Mouse (Mus musculus): ENCODE data around the gene Fkbp5. TPM values are rescaled to one million over a fixed set of nuclear protein-coding genes. Genes with fewer than 3 reads are reported as not detected.

The Fkbp5 gene
- polyA plus RNA-seq, 1 experiment from 2014 or later = 33.8 TPM

GRCm38 (mm10) chr17:28513844-28514243 lies 3.5 kb downstream of the Fkbp5 start:
- no peaks in the 10 kb centered on the region for H3K36me3 ChIP-seq
- no peak overlapping the region for H3K4me2 ChIP-seq (replicated peaks)
- 65% methylated on average over 7 of the region's 7 CpGs for WGBS
- ATAC-seq (ENCODE audit: insufficient number of reproducible peaks, insufficient read depth, low FRiP score, low TSS enrichment) = no peak
- no peak overlapping the region for H3K27ac ChIP-seq
- no peak overlapping the region for H3K9ac ChIP-seq
- peaks cover 38% of the 10 kb centered on the region for H3K4me1 ChIP-seq
- H3K4me3 ChIP-seq = no peak overlapping the region
- H3K9me3 ChIP-seq = no peaks in the 10 kb centered on the region
- H3K27me3 ChIP-seq = 0 out of 2 replicates have a peak, but pooled peaks cover 4% of the 10 kb centered on the region

- H3K4me1 ChIP-seq = peaks cover 33% of the 10 kb centered on the region
- H3K27me3 ChIP-seq = no peaks in the 10 kb centered on the region
Observed at GRCm38 (mm10) chr17:28513337-28513736, 4.0 kb downstream of the Fkbp5 start.

GRCm38 (mm10) chr17:28512696-28513095 lies 4.6 kb downstream of the Fkbp5 start:
- peak overlapping the region; percentile 24; the same call in 1 of the 2 replicates for H3K27ac ChIP-seq
- H3K4me2 ChIP-seq (replicated peaks) = no peak overlapping the region
- H3K27me3 ChIP-seq = no peaks in the 10 kb centered on the region
- WGBS = 38% methylated on average over 6 of the region's 6 CpGs
- no peak for ATAC-seq (ENCODE audit: insufficient number of reproducible peaks, insufficient read depth, low FRiP score, low TSS enrichment)
- H3K4me3 ChIP-seq = no peak overlapping the region
- no peaks in the 10 kb centered on the region for H3K9me3 ChIP-seq
- no peak overlapping the region for H3K9ac ChIP-seq
- H3K36me3 ChIP-seq = no peaks in the 10 kb centered on the region
- peaks cover 33% of the 10 kb centered on the region for H3K4me1 ChIP-seq

More at GRCm38 (mm10) chr17:28513337-28513736, 4.0 kb downstream of the Fkbp5 start:
- Histone ChIP-seq H3K4me3 (no peak overlapping the region), H3K9me3 (no peaks in the 10 kb centered on the region), H3K36me3 (no peaks in the 10 kb centered on the region), H3K9ac (no peak overlapping the region), H3K27ac (no peak overlapping the region), H3K4me2 (replicated peaks) (no peak overlapping the region)
- ATAC-seq (ENCODE audit: insufficient number of reproducible peaks, insufficient read depth, low FRiP score, low TSS enrichment) = no peak
- 76% methylated on average over 1 of the region's 1 CpGs for WGBS

- no peaks in the 10 kb centered on the region for H3K9me3 ChIP-seq
- no peak overlapping the region for H3K4me3 ChIP-seq
- peaks cover 33% of the 10 kb centered on the region for H3K4me1 ChIP-seq
- H3K27me3 ChIP-seq = no peaks in the 10 kb centered on the region
- H3K27ac ChIP-seq = no peak overlapping the region
- no peak for ATAC-seq (ENCODE audit: insufficient number of reproducible peaks, insufficient read depth, low FRiP score, low TSS enrichment)
- H3K4me2 ChIP-seq (replicated peaks) = no peak overlapping the region; the same call in 1 of the 2 replicates
- 25% methylated on average over 9 of the region's 9 CpGs for WGBS
- no peaks in the 10 kb centered on the region for H3K36me3 ChIP-seq
- H3K9ac ChIP-seq = no peak overlapping the region
Observed at GRCm38 (mm10) chr17:28511616-28512541, 5.4 kb downstream of the Fkbp5 start.

GRCm38 (mm10) chr17:28510445-28511342 lies 6.6 kb downstream of the Fkbp5 start:
- Histone ChIP-seq H3K9me3 (no peaks in the 10 kb centered on the region), H3K36me3 (no peaks in the 10 kb centered on the region), H3K27ac (peak overlapping the region; percentile 43), H3K9ac (peak overlapping the region; percentile 39; the same call in 1 of the 2 replicates), H3K4me1 (peaks cover 31% of the 10 kb centered on the region), H3K4me2 (replicated peaks) (peak overlapping the region; percentile 50), H3K27me3 (no peaks in the 10 kb centered on the region), H3K4me3 (peak overlapping the region; percentile 15)
- ATAC-seq (ENCODE audit: insufficient number of reproducible peaks, insufficient read depth, low FRiP score, low TSS enrichment) = no peak
- 4% methylated on average over 28 of the region's 28 CpGs for WGBS

- Histone ChIP-seq H3K4me3 (no peak overlapping the region), H3K36me3 (no peaks in the 10 kb centered on the region), H3K27me3 (no peaks in the 10 kb centered on the region), H3K27ac (peak overlapping the region; percentile 17; the same call in 1 of the 2 replicates), H3K9ac (no peak overlapping the region), H3K9me3 (no peaks in the 10 kb centered on the region), H3K4me2 (replicated peaks) (no peak overlapping the region), H3K4me1 (peaks cover 27% of the 10 kb centered on the region)
- ATAC-seq (ENCODE audit: insufficient number of reproducible peaks, insufficient read depth, low FRiP score, low TSS enrichment) = no peak
- 33% methylated on average over 5 of the region's 5 CpGs for WGBS
Observed at GRCm38 (mm10) chr17:28507496-28507895, 9.8 kb downstream of the Fkbp5 start.

GRCm38 (mm10) chr17:28506895-28507294 lies 10.4 kb downstream of the Fkbp5 start:
- no peaks in the 10 kb centered on the region for H3K36me3 ChIP-seq
- H3K4me2 ChIP-seq (replicated peaks) = no peak overlapping the region
- H3K4me1 ChIP-seq = peaks cover 25% of the 10 kb centered on the region
- no peak overlapping the region for H3K9ac ChIP-seq
- no peak overlapping the region for H3K4me3 ChIP-seq
- no peak overlapping the region for H3K27ac ChIP-seq
- ATAC-seq (ENCODE audit: insufficient number of reproducible peaks, insufficient read depth, low FRiP score, low TSS enrichment) = no peak
- no peaks in the 10 kb centered on the region for H3K9me3 ChIP-seq
- H3K27me3 ChIP-seq = no peaks in the 10 kb centered on the region
- WGBS = 12% methylated on average over 5 of the region's 5 CpGs

- Histone ChIP-seq H3K36me3 (no peaks in the 10 kb centered on the region), H3K4me3 (no peak overlapping the region), H3K4me2 (replicated peaks) (no peak overlapping the region), H3K27ac (no peak overlapping the region), H3K9ac (no peak overlapping the region), H3K9me3 (no peaks in the 10 kb centered on the region), H3K27me3 (no peaks in the 10 kb centered on the region), H3K4me1 (peaks cover 13% of the 10 kb centered on the region)
- WGBS = 88% methylated on average over 4 of the region's 4 CpGs
- no peak for ATAC-seq (ENCODE audit: insufficient number of reproducible peaks, insufficient read depth, low FRiP score, low TSS enrichment)
Observed at GRCm38 (mm10) chr17:28505591-28505990, 11.7 kb downstream of the Fkbp5 start.

GRCm38 (mm10) chr17:28504182-28504581 lies 13.1 kb downstream of the Fkbp5 start:
- Histone ChIP-seq H3K9ac (no peak overlapping the region), H3K36me3 (no peaks in the 10 kb centered on the region), H3K4me1 (peaks cover 9% of the 10 kb centered on the region), H3K27me3 (no peaks in the 10 kb centered on the region), H3K4me3 (no peak overlapping the region), H3K9me3 (no peaks in the 10 kb centered on the region), H3K27ac (no peak overlapping the region), H3K4me2 (replicated peaks) (no peak overlapping the region)
- ATAC-seq (ENCODE audit: insufficient number of reproducible peaks, insufficient read depth, low FRiP score, low TSS enrichment) = no peak
- WGBS = 81% methylated on average over 6 of the region's 6 CpGs

- WGBS = 65% methylated on average over 7 of the region's 7 CpGs
- Histone ChIP-seq H3K4me1 (peaks cover 3% of the 10 kb centered on the region), H3K4me2 (replicated peaks) (no peak overlapping the region), H3K36me3 (no peaks in the 10 kb centered on the region), H3K27me3 (no peaks in the 10 kb centered on the region), H3K9me3 (no peaks in the 10 kb centered on the region), H3K4me3 (no peak overlapping the region), H3K9ac (no peak overlapping the region), H3K27ac (no peak overlapping the region)
- ATAC-seq (ENCODE audit: insufficient number of reproducible peaks, insufficient read depth, low FRiP score, low TSS enrichment) = no peak
Observed at GRCm38 (mm10) chr17:28502196-28502821, 15.0 kb downstream of the Fkbp5 start.

- Histone ChIP-seq H3K27me3 (no peaks in the 10 kb centered on the region), H3K36me3 (no peaks in the 10 kb centered on the region), H3K9me3 (no peaks in the 10 kb centered on the region), H3K27ac (no peak overlapping the region), H3K4me3 (no peak overlapping the region), H3K4me2 (replicated peaks) (no peak overlapping the region), H3K4me1 (no peaks in the 10 kb centered on the region), H3K9ac (no peak overlapping the region)
- no peak for ATAC-seq (ENCODE audit: insufficient number of reproducible peaks, insufficient read depth, low FRiP score, low TSS enrichment)
- WGBS = 63% methylated on average over 3 of the region's 3 CpGs
Observed at GRCm38 (mm10) chr17:28500465-28500864, 16.9 kb downstream of the Fkbp5 start.

All from embryonic facial prominence, embryonic 12.5 days (tissue).